Mouse (Mus musculus) neural tube, embryonic 13.5 days (tissue): ENCODE results near the gene Fam222b. TPM values are rescaled to one million over a fixed set of nuclear protein-coding genes. Genes with fewer than 3 reads are reported as not detected.
A peak's percentile ranks its signal among the peaks of the same experiment; 100 is the strongest.
"Not testable (repeated sequence)": the region's sequence is repeated elsewhere in the genome, so short reads cannot be mapped to it uniquely, and the experiment has no call there.

Experiments
- ATAC-seq: fragments of 200-750 bp; cut with Nextera tagmentation; 2 replicates; pipeline ENCODE4 v1.8.0; 2017; ENCODE audit warnings: low read depth, mild to moderate bottlenecking, moderate TSS enrichment, moderate library complexity
- H3K27ac ChIP-seq: fragments of 300-500 bp; sonication (generic); replicated peaks from 2 replicates; pipeline ENCODE4 v1.5.1; 2015; ENCODE audit warnings: moderate library complexity, mild to moderate bottlenecking, inconsistent platforms
- H3K27me3 ChIP-seq: fragments of 300-500 bp; sonication (generic); 2 replicates; pipeline ENCODE4 v1.6.1; 2015; ENCODE audit warnings: mild to moderate bottlenecking, inconsistent platforms
- H3K36me3 ChIP-seq: fragments of 300-500 bp; sonication (generic); 2 replicates; pipeline ENCODE4 v1.6.1; 2015; ENCODE audit warnings: mild to moderate bottlenecking, inconsistent platforms
- H3K4me1 ChIP-seq: fragments of 300-500 bp; sonication (generic); replicated peaks from 2 replicates; pipeline ENCODE4 v1.6.1; 2015; ENCODE audit warnings: inconsistent platforms
- H3K4me2 ChIP-seq: fragments of 300-500 bp; sonication (generic); 2 replicates; pipeline ENCODE4 v1.6.1; 2015; ENCODE audit warnings: inconsistent platforms, mild to moderate bottlenecking, moderate library complexity
- H3K4me3 ChIP-seq: fragments of 300-500 bp; sonication (generic); 2 replicates; pipeline ENCODE4 v1.5.1; 2015; ENCODE audit warnings: mild to moderate bottlenecking, inconsistent platforms
- H3K9ac ChIP-seq: fragments of 300-500 bp; sonication (generic); 2 replicates; pipeline ENCODE4 v1.6.1; 2015; ENCODE audit warnings: moderate library complexity, mild to moderate bottlenecking, inconsistent platforms
- H3K9me3 ChIP-seq: fragments of 300-500 bp; sonication (generic); 2 replicates; pipeline ENCODE4 v1.6.1; 2016; ENCODE audit warnings: inconsistent platforms
- WGBS: fragments of 180-500 bp; shearing (Covaris S2); methylation state at CpG from one replicate; pipeline ENCODE4 v1.1.7; 2015; 5-methylcytosine and 5-hydroxymethylcytosine counted together
- polyA plus RNA-seq: library from polyadenylated mRNA; unstranded; fragments of >200 nt; fragmentation: Nextera tagmentation; extraction: Ambion mirVana; gene quantifications from 2 replicates; pipeline ENCODE4 v1.2.1, GENCODE M21; 2015

The Fam222b gene
- polyA plus RNA-seq, 1 experiment from 2014 or later: 28.8 TPM

DNA sequence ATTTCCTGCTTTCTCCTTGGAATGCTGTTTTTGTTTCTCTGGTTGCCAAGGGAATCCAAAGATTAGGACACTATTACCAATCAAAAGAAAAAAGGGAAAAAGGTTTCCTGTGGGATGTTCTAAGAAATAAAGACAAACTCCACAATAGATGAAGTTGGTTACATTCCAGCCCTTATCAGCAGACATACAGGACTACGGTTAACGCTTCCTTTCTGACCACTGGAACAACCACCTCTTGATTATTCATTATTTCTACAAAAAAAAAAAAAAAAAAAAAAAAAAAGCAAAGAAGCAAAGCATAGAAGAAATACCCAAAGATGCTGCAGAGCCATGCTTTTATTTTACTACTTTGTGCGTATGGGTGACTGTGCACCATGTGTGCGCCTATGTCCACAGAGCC is 28.4 kb downstream of the Fam222b start:
- Histone ChIP-seq H3K9me3 (no peaks in the 10 kb centered on the region), H3K4me3 (no peak overlapping the region), H3K27me3 (no peaks in the 10 kb centered on the region), H3K4me1 (peaks cover 61% of the 10 kb centered on the region), H3K36me3 (no peaks in the 10 kb centered on the region), H3K9ac (no peak overlapping the region), H3K27ac (no peak overlapping the region), H3K4me2 (no peak overlapping the region)
- ATAC-seq: no peak
- 94% methylated on average over 4 of the region's 4 CpGs for WGBS

DNA sequence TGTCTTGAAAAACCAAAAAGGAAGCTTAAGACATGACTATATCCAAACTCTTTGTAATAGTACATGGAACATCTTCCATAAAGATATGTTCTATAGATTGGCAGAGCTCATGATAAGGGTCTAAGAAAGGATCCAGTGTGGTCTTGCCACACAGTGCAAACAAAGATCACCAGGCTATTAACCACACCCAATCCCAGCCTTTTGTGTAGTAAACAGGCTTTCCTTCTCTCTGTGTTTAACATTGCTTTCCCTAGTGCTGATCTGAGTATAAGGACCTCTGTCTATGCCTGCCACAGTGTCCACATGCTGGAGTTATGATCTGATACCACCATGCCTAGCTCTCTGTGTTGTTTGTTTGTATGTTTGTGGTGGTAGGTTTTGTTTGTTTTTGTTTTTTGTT is 29.3 kb downstream of the Fam222b start:
- H3K4me1 ChIP-seq: peaks cover 60% of the 10 kb centered on the region
- no peaks in the 10 kb centered on the region for H3K36me3 ChIP-seq
- no peak overlapping the region for H3K4me2 ChIP-seq
- H3K9me3 ChIP-seq: no peaks in the 10 kb centered on the region
- ATAC-seq: no peak
- no peak overlapping the region for H3K27ac ChIP-seq
- no peak overlapping the region for H3K9ac ChIP-seq
- H3K27me3 ChIP-seq: no peaks in the 10 kb centered on the region
- H3K4me3 ChIP-seq: no peak overlapping the region

DNA sequence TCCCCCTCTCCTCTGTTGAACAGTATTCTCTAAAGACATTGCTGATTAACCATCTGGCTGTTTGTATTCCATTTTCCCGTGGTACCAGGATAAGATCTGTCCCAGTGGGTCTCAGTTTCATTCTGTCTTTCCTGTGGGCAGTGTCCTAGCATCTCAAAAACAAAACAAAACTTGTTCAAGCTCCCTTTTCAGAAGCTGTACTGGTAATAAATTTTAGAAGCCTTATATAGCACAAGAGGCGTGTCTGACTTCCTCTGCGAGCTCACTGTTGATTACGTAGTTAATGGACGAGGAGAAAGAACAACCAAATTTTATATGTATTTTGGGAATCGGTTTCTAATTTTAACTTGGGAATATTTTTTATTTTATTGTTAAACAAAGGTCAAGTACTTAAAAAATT is 31.2 kb downstream of the Fam222b start:
- no peaks in the 10 kb centered on the region for H3K9me3 ChIP-seq
- ATAC-seq: no peak
- H3K27me3 ChIP-seq: no peaks in the 10 kb centered on the region
- WGBS: 34% methylated on average over 6 of the region's 6 CpGs
- H3K4me3 ChIP-seq: no peak overlapping the region
- no peak overlapping the region for H3K4me2 ChIP-seq
- peak overlapping the region; percentile 42; the same call in 1 of the 2 replicates for H3K27ac ChIP-seq
- H3K9ac ChIP-seq: no peak overlapping the region
- H3K4me1 ChIP-seq: peaks cover 53% of the 10 kb centered on the region
- no peaks in the 10 kb centered on the region for H3K36me3 ChIP-seq

DNA sequence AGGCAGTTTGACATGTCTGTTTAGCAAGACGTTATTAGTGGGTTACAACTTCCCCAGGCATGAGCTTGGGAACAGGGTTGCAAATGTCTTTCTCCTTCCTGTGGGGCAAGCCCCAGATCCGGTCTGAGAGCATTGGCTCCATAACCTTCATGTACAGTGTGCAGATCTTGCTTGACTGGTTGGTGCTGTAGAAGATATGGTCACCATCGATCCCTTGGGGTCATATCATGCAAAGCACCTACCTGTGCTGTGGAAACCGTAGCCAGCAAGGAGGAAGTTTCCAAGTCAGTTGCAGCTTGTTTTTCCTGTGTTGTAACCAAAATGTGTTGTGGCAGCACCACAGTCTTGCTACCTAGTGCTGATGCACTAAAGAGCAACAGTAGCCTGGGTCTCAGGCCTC is 32.3 kb downstream of the Fam222b start:
- no peak; the same call in 1 of the 2 replicates for ATAC-seq
- H3K9ac ChIP-seq: no peak overlapping the region
- no peaks in the 10 kb centered on the region for H3K9me3 ChIP-seq
- H3K4me2 ChIP-seq: no peak overlapping the region
- no peak overlapping the region for H3K27ac ChIP-seq
- H3K4me1 ChIP-seq: peaks cover 44% of the 10 kb centered on the region
- H3K27me3 ChIP-seq: no peaks in the 10 kb centered on the region
- 87% methylated on average over 4 of the region's 4 CpGs for WGBS
- H3K36me3 ChIP-seq: no peaks in the 10 kb centered on the region
- H3K4me3 ChIP-seq: no peak overlapping the region

DNA sequence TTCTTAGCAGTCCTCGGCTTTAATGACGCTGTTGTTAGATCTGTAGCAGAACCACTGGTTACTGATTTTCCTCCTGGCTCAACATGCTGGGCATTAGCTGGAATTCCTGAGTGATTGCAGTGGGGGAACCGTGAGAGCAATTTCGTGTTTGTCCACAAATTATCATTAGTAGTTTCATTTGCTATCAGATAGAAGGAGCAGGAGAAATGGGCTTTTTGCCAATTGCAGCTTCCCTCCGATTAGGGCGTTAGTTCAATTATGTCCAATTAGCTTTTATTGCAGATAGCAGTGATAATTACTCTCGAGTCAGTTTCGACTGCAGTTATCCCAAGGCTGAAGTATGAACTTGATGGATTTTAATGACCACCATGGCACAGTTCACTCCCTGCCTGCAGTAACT is 35.0 kb downstream of the Fam222b start:
- 38% methylated on average over 8 of the region's 8 CpGs for WGBS
- H3K27ac ChIP-seq: peak overlapping the region; percentile 80
- no peak for ATAC-seq

DNA sequence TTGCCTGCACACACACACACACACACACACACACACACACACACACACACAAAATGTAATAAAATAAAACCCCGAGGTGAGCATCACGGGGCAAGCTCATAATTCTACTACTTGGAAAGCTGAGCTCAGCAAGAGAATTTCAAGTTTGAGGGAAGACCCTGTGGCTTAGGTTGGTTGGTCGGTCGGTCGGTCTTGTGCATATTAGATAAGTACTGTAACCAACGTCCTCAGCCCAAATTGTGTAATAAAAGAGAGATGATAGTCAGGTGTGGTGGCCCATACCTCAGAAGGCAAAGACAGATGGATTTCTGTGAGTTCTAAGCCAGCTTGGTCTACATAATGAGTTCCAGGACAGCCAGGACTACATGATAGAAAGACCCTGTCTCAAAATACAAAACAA is 39.5 kb downstream of the Fam222b start:
- no peak overlapping the region for H3K27ac ChIP-seq
- ATAC-seq: no peak
- H3K4me1 ChIP-seq: peaks cover 18% of the 10 kb centered on the region
- H3K4me3 ChIP-seq: no peak overlapping the region
- no peaks in the 10 kb centered on the region for H3K36me3 ChIP-seq
- no peaks in the 10 kb centered on the region for H3K27me3 ChIP-seq
- no peaks in the 10 kb centered on the region for H3K9me3 ChIP-seq
- H3K4me2 ChIP-seq: no peak overlapping the region
- no peak overlapping the region for H3K9ac ChIP-seq
- WGBS: 92% methylated on average over 6 of the region's 6 CpGs

More for the DNA sequence above, 35.0 kb downstream of the Fam222b start:
- Histone ChIP-seq H3K27me3 (no peaks in the 10 kb centered on the region), H3K9ac (no peak overlapping the region), H3K4me1 (peaks cover 51% of the 10 kb centered on the region), H3K4me2 (no peak overlapping the region), H3K4me3 (no peak overlapping the region), H3K36me3 (no peaks in the 10 kb centered on the region), H3K9me3 (no peaks in the 10 kb centered on the region)

DNA sequence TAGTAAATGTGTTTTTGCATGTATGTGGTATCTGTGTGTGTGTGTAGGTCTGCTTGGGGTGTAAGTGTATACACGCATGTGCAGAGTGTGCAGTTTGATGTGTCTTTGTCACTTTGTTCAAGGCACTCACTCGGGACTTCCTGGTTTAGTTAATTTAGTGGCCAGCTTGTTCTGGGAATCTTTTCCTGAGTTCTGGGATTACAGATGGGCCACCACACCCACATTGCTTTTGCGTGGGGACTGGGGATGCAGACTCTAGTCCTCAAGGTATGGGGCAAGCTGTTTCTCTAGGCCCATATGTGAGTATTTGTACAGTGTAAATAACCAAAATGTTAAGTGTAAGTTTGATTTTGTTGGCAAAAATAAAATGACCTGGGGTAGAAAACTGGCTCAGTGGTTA is 39.9 kb downstream of the Fam222b start:
- Histone ChIP-seq H3K4me3 (no peak overlapping the region), H3K27me3 (no peaks in the 10 kb centered on the region), H3K9me3 (no peaks in the 10 kb centered on the region), H3K4me1 (peaks cover 14% of the 10 kb centered on the region), H3K36me3 (no peaks in the 10 kb centered on the region), H3K9ac (no peak overlapping the region), H3K4me2 (no peak overlapping the region), H3K27ac (no peak overlapping the region)
- 90% methylated on average over 3 of the region's 3 CpGs for WGBS
- ATAC-seq: no peak

DNA sequence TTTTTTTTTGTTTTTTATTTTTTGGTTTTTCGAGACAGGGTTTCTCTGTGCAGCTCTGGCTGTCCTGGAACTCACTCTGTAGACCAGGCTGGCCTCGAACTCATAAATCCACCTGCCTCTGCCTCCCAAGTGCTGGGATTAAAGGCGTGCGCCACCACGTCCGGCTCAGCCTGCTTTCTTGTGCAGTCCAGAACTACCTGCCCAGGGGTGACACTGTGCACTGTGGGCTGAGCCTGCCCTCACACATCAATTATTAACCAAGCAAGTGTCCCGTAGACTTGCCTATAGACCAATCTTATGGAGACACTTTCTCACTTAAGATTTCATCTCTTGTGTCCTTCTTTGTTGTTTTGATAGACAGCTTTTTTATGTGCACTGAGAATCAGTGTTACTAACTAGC is 40.9 kb downstream of the Fam222b start:
- WGBS: 88% methylated on average over 7 of the region's 7 CpGs
- ATAC-seq, H3K27ac ChIP-seq, H3K4me3 ChIP-seq, H3K4me1 ChIP-seq, H3K9ac ChIP-seq, H3K27me3 ChIP-seq, H3K36me3 ChIP-seq, H3K4me2 ChIP-seq, H3K9me3 ChIP-seq: not testable (repeated sequence)

DNA sequence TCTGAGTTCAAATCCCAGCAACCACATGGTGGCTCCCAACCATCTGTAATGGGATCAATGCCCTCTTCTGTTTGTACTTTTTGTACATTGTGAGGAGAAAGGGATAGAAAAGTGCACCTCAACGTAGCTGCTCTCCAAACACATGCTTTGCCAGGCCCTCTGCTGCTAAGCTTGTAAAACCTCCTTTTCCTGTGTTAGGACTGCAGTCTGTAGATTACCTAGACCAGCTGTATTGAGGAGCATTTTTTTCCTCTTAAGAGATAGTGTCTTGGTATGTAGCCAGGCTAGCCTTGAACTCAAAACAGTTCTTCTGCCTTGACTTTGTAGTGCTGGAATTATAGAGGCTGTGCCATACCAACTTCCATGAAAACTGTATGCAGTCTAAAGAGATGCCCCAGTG is 41.7 kb downstream of the Fam222b start:
- 91% methylated on average over 1 of the region's 1 CpGs for WGBS
- Histone ChIP-seq H3K9me3 (no peaks in the 10 kb centered on the region), H3K27me3 (no peaks in the 10 kb centered on the region), H3K4me1 (peaks cover 7% of the 10 kb centered on the region), H3K36me3 (no peaks in the 10 kb centered on the region), H3K9ac (no peak overlapping the region), H3K27ac (no peak overlapping the region), H3K4me3 (no peak overlapping the region), H3K4me2 (no peak overlapping the region)
- ATAC-seq: no peak

DNA sequence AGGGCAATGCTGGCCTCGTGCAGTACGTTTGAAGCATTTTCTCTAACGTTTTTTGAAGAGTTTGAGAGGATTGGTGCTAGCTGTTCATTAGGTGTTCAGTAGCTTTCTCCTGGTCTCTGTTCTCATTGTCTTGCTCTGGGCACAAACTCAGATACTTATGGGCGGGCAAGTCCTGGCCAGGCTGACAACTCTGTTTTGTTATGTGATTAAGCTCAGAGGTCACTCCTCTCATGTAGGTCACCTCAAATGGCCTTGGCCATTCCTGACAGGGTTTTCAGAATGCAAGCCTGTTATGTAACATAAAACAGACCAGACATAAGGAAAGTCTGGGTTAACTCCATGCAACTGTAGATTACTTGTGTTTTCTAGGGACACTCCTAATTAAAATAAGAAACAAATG is 43.1 kb downstream of the Fam222b start:
- no peak for ATAC-seq
- no peak overlapping the region for H3K27ac ChIP-seq
- no peaks in the 10 kb centered on the region for H3K36me3 ChIP-seq
- no peaks in the 10 kb centered on the region for H3K27me3 ChIP-seq
- 79% methylated on average over 4 of the region's 4 CpGs for WGBS
- no peak overlapping the region for H3K4me2 ChIP-seq
- H3K4me3 ChIP-seq: no peak overlapping the region
- peaks cover 11% of the 10 kb centered on the region for H3K4me1 ChIP-seq
- H3K9me3 ChIP-seq: no peaks in the 10 kb centered on the region
- H3K9ac ChIP-seq: no peak overlapping the region

DNA sequence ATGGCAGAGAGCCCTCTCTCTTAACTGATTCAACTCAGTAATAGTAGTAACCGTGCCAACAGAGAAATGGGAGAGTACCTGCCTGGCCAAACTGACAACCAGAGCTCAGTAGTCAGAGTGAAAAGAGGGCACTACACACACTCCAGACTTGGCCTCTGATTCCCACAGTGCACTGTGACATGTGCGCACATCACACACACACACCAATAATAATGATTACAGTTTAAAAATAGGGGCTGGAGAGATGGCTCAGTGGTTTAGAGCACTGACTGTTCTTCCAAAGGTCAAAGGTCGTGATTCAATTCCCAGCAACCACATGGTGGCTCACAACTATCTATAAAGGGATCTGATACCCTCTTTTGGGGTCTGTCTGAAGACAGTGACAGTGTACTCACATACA is 43.6 kb downstream of the Fam222b start:
- Histone ChIP-seq H3K9ac (no peak overlapping the region), H3K27me3 (no peaks in the 10 kb centered on the region), H3K4me2 (no peak overlapping the region), H3K36me3 (peaks cover 2% of the 10 kb centered on the region; the same call in 1 of the 2 replicates), H3K4me3 (no peak overlapping the region), H3K9me3 (no peaks in the 10 kb centered on the region), H3K4me1 (peaks cover 9% of the 10 kb centered on the region), H3K27ac (no peak overlapping the region)
- ATAC-seq: no peak
- WGBS: 90% methylated on average over 3 of the region's 3 CpGs

DNA sequence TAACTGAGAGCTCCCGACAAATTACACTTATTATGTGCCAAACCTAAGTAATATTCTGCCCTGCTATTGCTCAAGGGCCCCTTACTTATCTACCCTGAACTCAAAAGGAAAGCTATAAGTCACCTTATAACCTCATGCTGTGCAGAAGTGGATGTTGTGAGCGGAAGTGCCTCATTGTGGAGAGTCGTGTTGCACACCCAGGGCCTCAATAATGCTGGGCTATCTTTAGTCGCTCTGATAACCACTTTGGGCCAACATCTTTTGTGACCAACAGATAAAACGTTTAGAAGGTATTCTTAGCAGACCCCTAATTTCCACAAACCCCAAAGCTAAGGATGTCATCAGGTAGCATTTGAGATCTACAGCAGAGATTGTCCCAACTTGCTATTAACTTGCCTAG is 46.2 kb downstream of the Fam222b start:
- Histone ChIP-seq H3K4me1 (0 out of 2 replicates have a peak, but pooled peaks cover 3% of the 10 kb centered on the region), H3K9ac (no peak overlapping the region), H3K27ac (no peak overlapping the region), H3K4me3 (no peak overlapping the region), H3K27me3 (no peaks in the 10 kb centered on the region), H3K36me3 (peaks cover 29% of the 10 kb centered on the region), H3K4me2 (no peak overlapping the region), H3K9me3 (no peaks in the 10 kb centered on the region)
- WGBS: 84% methylated on average over 5 of the region's 5 CpGs
- no peak for ATAC-seq

DNA sequence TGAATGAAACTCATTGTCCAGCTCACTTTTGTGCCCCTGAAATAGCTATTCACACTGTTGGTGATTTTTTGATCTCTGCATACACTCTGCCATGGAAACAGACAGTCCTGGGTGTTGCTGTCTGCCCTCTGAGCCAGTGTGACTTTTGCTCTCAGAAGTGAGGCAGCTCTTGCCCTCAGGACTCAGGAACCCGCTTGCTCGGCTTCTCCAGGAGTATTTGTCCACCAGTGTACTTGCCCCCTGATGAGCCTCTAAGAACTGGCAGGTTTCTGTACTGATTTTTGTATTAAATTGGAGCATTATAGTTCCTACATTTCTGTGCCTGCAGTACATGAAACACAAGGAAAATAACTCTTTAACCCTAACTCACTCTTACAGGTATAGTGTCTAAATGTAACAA is 49.1 kb downstream of the Fam222b start:
- no peak for ATAC-seq
- Histone ChIP-seq H3K4me3 (no peak overlapping the region), H3K36me3 (peaks cover 53% of the 10 kb centered on the region), H3K4me2 (no peak overlapping the region), H3K9ac (no peak overlapping the region), H3K27ac (no peak overlapping the region), H3K9me3 (no peaks in the 10 kb centered on the region), H3K4me1 (0 out of 2 replicates have a peak, but pooled peaks cover 3% of the 10 kb centered on the region), H3K27me3 (no peaks in the 10 kb centered on the region)
- 78% methylated on average over 2 of the region's 2 CpGs for WGBS
